Mouse (Mus musculus) mouse embryonic stem cell (cell line): ENCODE measurements around the gene Atp5d.

Source experiments
- in situ Hi-C, 2 experiments: fragments of 300-500 bp; cut with MboI; formaldehyde crosslinking; loops; 1 replicate in 1 of 2; 3 replicates in 1 of 2; pipeline ENCODE4 v1.14.3; 2019 to 2020; ENCODE audit warnings: low sequenced_read_pairs in 2 of 2, low pct_unique_long_range_greater_than_20kb in 1 of 2, mixed read lengths in 1 of 2; ENCODE audit not compliant: unreplicated experiment in 1 of 2

The Atp5d gene

DNA sequence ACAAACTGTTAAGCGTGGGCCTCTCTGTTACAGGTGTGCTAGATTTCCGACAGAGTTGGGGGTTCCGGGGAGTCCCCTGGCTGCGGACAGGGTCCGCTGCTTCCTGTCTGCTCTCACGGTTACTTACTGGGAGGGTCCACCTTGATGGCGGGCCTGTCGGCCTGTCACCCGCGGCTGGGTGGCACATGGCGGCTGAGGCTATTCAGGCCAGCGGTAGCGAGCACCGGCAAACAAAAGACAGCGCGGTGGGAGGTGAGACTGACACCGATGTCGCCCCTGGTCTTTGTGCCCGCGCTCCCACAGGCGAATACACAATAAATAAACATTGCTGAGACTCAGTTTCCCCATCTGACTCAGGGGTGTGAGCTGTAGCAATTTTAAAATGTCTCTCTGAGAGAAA is 51.6 kb downstream of the Atp5d start:
- in situ Hi-C loops: loop anchor here in 1 of 2 experiments (25.0 kb wide), 1 partner anchor 172 kb away; the partner anchor contains the start of gene Plk5

DNA sequence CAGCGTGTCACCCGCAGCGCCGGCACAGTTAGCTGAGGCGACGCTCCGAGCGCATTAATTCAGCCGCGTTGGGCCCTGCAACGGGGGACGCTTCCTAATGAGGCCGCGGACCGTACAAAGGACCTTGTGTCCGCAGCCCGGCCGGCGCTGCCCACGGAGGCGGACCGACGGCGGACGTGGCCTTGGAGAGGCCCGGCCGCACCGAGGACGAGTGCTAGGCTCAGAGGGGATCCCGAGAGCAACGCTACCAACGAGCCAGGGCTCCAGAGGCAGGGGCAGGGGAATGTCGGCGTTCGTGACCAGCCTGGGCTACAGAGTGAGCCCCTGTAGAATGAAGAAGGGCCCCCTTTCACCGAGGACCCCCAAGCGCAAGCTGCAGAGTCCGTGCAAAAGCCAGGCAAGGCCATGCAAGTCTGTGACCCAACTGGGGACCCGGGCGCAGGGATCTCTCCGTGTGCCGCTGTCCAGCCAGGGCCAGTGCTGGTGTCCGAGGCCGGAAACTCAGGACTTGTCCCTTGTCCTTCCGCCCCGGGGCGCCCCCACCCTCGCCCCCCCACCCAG is 52.1 kb downstream of the Atp5d start:
- in situ Hi-C loops: loop anchor here in 1 of 2 experiments (25.0 kb wide), 1 partner anchor 172 kb away; the partner anchor contains the start of gene Plk5

DNA sequence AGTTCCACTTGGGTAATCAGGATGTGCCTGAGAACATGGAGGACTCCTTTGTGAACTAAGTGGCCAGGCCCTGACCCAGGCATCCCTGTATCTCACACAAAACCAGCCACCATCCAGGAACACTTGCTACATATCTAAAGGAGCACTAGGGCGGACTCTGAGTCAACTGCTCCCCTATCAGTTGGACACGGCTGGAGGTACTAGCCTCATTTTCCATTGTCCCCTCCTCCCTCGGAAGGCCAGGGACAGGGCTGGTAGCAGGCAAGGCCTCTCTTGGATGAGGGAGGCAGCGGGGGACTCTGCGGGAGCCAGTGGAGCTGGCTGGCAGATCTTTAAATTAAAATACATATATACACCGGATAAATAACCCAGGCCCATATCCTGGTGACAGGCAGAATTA is 55.5 kb downstream of the Atp5d start:
- in situ Hi-C loops: loop anchor here in 1 of 2 experiments (25.0 kb wide), 1 partner anchor 168 kb away; the partner anchor contains the start of gene Plk5

DNA sequence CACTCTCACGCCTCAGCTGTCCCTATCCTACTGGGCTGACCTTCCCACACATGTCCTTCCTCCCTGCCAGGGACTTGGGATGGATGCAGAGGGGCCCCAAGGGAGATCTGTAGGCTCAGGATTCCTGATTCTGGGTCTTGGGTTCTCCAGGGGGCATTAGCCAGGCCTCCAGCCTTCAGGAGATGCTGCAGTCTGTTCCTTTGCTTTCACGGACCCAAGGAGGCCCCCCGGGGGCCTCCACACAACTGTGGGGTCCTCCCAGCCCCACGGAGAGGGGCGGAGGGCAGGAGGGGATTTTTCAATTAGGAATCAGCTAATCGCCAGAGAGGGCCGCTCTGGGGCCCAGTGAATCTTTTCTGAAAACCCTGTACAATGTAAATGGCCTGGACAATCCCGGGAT is 56.0 kb downstream of the Atp5d start:
- in situ Hi-C loops: loop anchor here in 1 of 2 experiments (25.0 kb wide), 1 partner anchor 168 kb away; the partner anchor contains the start of gene Plk5
